Mouse (Mus musculus) liver, adult 2 months (tissue): ENCODE measurements around the gene Arrdc5. TPM values are rescaled to one million over a fixed set of nuclear protein-coding genes. Genes with fewer than 3 reads are reported as not detected.

Source experiments
- DNase-seq: peaks from one replicate; pipeline ENCODE4 v3.0.0-alpha.2; 2011; ENCODE audit warnings: low read depth, low spot score; ENCODE audit errors: extremely low read depth
- H3K27ac ChIP-seq: fragments of 200-500 bp; replicated peaks from 2 replicates; pipeline ENCODE4 v1.5.1; 2012; ENCODE audit warnings: low read depth, mild to moderate bottlenecking, control low read depth, inconsistent platforms, low read length; ENCODE audit not compliant: insufficient read depth
- H3K27me3 ChIP-seq: fragments of 200-500 bp; 2 replicates; pipeline ENCODE4 v1.6.1; 2012; ENCODE audit warnings: mild to moderate bottlenecking, moderate library complexity, low read length, inconsistent platforms; ENCODE audit not compliant: control insufficient read depth, insufficient read depth
- H3K36me3 ChIP-seq: fragments of 200-500 bp; 2 replicates; pipeline ENCODE4 v1.6.1; 2012; ENCODE audit warnings: low read length, inconsistent platforms; ENCODE audit not compliant: control insufficient read depth, insufficient read depth
- H3K4me1 ChIP-seq: fragments of 200-500 bp; 2 replicates; pipeline ENCODE4 v1.6.1; 2011; ENCODE audit warnings: low read length; ENCODE audit not compliant: control insufficient read depth, insufficient read depth
- H3K4me3 ChIP-seq: fragments of 200-500 bp; 2 replicates; pipeline ENCODE4 v1.5.1; 2011; ENCODE audit warnings: low read depth, mild to moderate bottlenecking, control low read depth, low read length, moderate library complexity; ENCODE audit not compliant: insufficient read depth
- H3K79me2 ChIP-seq: fragments of 200-500 bp; 2 replicates; pipeline ENCODE4 v1.6.1; 2012; ENCODE audit warnings: inconsistent platforms, mild to moderate bottlenecking, low read length, moderate library complexity; ENCODE audit not compliant: control insufficient read depth, insufficient read depth
- H3K9ac ChIP-seq: fragments of 200-500 bp; 2 replicates; pipeline ENCODE4 v1.6.1; 2012; ENCODE audit warnings: low read depth, mild to moderate bottlenecking, control low read depth, inconsistent platforms, low read length
- CTCF ChIP-seq: fragments of 200-500 bp; IDR thresholded peaks from 2 replicates; pipeline ENCODE4 v1.5.1; 2011; ENCODE audit warnings: low read depth, low read length, control low read depth
- POLR2A ChIP-seq: fragments of 200-500 bp; IDR thresholded peaks from 2 replicates; pipeline ENCODE4 v1.6.1; 2011; ENCODE audit warnings: low read length, control low read depth; ENCODE audit not compliant: insufficient read depth; ENCODE audit errors: extremely low read depth
- WGBS: fragments of 180-500 bp; shearing (Covaris S2); methylation state at CpG from one replicate; pipeline ENCODE4 v1.1.7; 2018; 5-methylcytosine and 5-hydroxymethylcytosine counted together
- polyA plus RNA-seq: library from polyadenylated mRNA; depleted of rRNA; stranded (reverse); fragments of >200 nt; gene quantifications from 2 replicates; pipeline ENCODE4 v1.2.3, GENCODE M21; 2012
- total RNA-seq: library from RNA; depleted of rRNA; stranded (reverse); fragments of >200 nt; gene quantifications from 2 replicates; pipeline ENCODE4 v1.2.3, GENCODE M21; 2014

Arrdc5 gene
- total and polyA plus RNA-seq, 2 experiments = not detected

GRCm38 (mm10) chr17:56291826-56292475 lies 8.1 kb downstream of the Arrdc5 start:
- 91% methylated on average over 7 of the region's 7 CpGs for WGBS
- Histone ChIP-seq H3K36me3 (no peaks in the 10 kb centered on the region; the same call in 1 of the 2 replicates), H3K27me3 (no peaks in the 10 kb centered on the region), H3K27ac (no peak overlapping the region), H3K4me1 (peaks cover 13% of the 10 kb centered on the region), H3K4me3 (no peak overlapping the region), H3K9ac (no peak overlapping the region), H3K79me2 (no peaks in the 10 kb centered on the region; the same call in 1 of the 2 replicates)
- no peak for TF ChIP-seq CTCF
- TF ChIP-seq POLR2A = no peak
- no peak for DNase-seq

GRCm38 (mm10) chr17:56291171-56291511 lies 8.9 kb downstream of the Arrdc5 start:
- TF ChIP-seq CTCF (peak; percentile 88), POLR2A (no peak)
- H3K4me3 ChIP-seq = peak overlapping the region; percentile 22
- peaks cover 13% of the 10 kb centered on the region for H3K4me1 ChIP-seq
- no peaks in the 10 kb centered on the region; the same call in 1 of the 2 replicates for H3K79me2 ChIP-seq
- H3K27me3 ChIP-seq = no peaks in the 10 kb centered on the region
- DNase-seq = peak; percentile 69
- peak overlapping the region; percentile 59 for H3K9ac ChIP-seq
- H3K27ac ChIP-seq = peak overlapping the region; percentile 73
- peaks cover 3% of the 10 kb centered on the region; the same call in 1 of the 2 replicates for H3K36me3 ChIP-seq
- WGBS = 3% methylated on average over 16 of the region's 16 CpGs

- Histone ChIP-seq H3K36me3 (peaks cover 5% of the 10 kb centered on the region; the same call in 1 of the 2 replicates), H3K9ac (peak overlapping the region; percentile 74), H3K4me3 (peak overlapping the region; percentile 57), H3K27me3 (no peaks in the 10 kb centered on the region), H3K27ac (peak overlapping the region; percentile 91), H3K4me1 (peaks cover 13% of the 10 kb centered on the region), H3K79me2 (no peaks in the 10 kb centered on the region; the same call in 1 of the 2 replicates)
- peak; percentile 92 for DNase-seq
- TF ChIP-seq POLR2A (peak; percentile 83; the same call in 1 of the 2 replicates), CTCF (no peak)
- 2% methylated on average over 17 of the region's 17 CpGs for WGBS
Measured at GRCm38 (mm10) chr17:56290388-56291170, 9.5 kb downstream of the Arrdc5 start.

GRCm38 (mm10) chr17:56289371-56290331 lies 10.4 kb downstream of the Arrdc5 start:
- peak overlapping the region; percentile 74 for H3K9ac ChIP-seq
- 2% methylated on average over 23 of the region's 23 CpGs for WGBS
- peak overlapping the region; percentile 57 for H3K4me3 ChIP-seq
- TF ChIP-seq CTCF (no peak), POLR2A (peak; percentile 33; the same call in 1 of the 2 replicates)
- peak; percentile 84 for DNase-seq
- H3K79me2 ChIP-seq = no peaks in the 10 kb centered on the region; the same call in 1 of the 2 replicates
- peak overlapping the region; percentile 91 for H3K27ac ChIP-seq
- peaks cover 13% of the 10 kb centered on the region for H3K4me1 ChIP-seq
- no peaks in the 10 kb centered on the region for H3K27me3 ChIP-seq
- H3K36me3 ChIP-seq = peaks cover 14% of the 10 kb centered on the region

- TF ChIP-seq POLR2A (no peak), CTCF (no peak)
- peak overlapping the region; percentile 16; the same call in 1 of the 2 replicates for H3K4me3 ChIP-seq
- H3K27ac ChIP-seq = peak overlapping the region; percentile 91
- peaks cover 13% of the 10 kb centered on the region for H3K4me1 ChIP-seq
- H3K36me3 ChIP-seq = peaks cover 18% of the 10 kb centered on the region
- H3K27me3 ChIP-seq = no peaks in the 10 kb centered on the region
- 8% methylated on average over 3 of the region's 3 CpGs for WGBS
- H3K9ac ChIP-seq = peak overlapping the region; percentile 62; the same call in 1 of the 2 replicates
- DNase-seq = no peak
- no peaks in the 10 kb centered on the region; the same call in 1 of the 2 replicates for H3K79me2 ChIP-seq
Measured at GRCm38 (mm10) chr17:56288866-56289265, 11.2 kb downstream of the Arrdc5 start.
